Mouse (Mus musculus) liver, postnatal 0 days (tissue): ENCODE measurements around the gene Hs3st2. TPM values are rescaled to one million over a fixed set of nuclear protein-coding genes. Genes with fewer than 3 reads are reported as not detected.

Experiments used
- ATAC-seq: fragments of 200-750 bp; cut with Nextera tagmentation; 2 replicates; pipeline ENCODE4 v1.8.0; 2017; ENCODE audit warnings: mild to moderate bottlenecking, moderate library complexity
- DNase-seq: peaks from one replicate; pipeline ENCODE4 v3.0.0-alpha.2; 2016
- H3K27ac ChIP-seq: fragments of 300-500 bp; sonication (generic); 2 replicates; pipeline ENCODE4 v1.5.1; 2014; ENCODE audit warnings: antibody characterized with exemption, moderate library complexity, mild to moderate bottlenecking, low read depth
- H3K27me3 ChIP-seq: fragments of 300-500 bp; sonication (generic); 2 replicates; pipeline ENCODE4 v1.6.1; 2014; ENCODE audit warnings: low read length, control low read depth, mixed read lengths; ENCODE audit not compliant: insufficient read depth
- H3K36me3 ChIP-seq: fragments of 300-500 bp; sonication (generic); replicated peaks from 2 replicates; pipeline ENCODE4 v1.6.1; 2014; ENCODE audit warnings: mild to moderate bottlenecking, control low read depth, low read length, moderate library complexity, mixed read lengths; ENCODE audit not compliant: insufficient read depth
- H3K4me1 ChIP-seq: fragments of 300-500 bp; sonication (generic); 2 replicates; pipeline ENCODE4 v1.6.1; 2014; ENCODE audit warnings: antibody characterized with exemption, mild to moderate bottlenecking, control low read depth; ENCODE audit not compliant: insufficient read depth
- H3K4me2 ChIP-seq: fragments of 300-500 bp; sonication (generic); 2 replicates; pipeline ENCODE4 v1.6.1; 2014; ENCODE audit warnings: low read depth, mild to moderate bottlenecking, low read length, moderate library complexity, mixed read lengths
- H3K4me3 ChIP-seq: fragments of 300-500 bp; sonication (generic); 2 replicates; pipeline ENCODE4 v1.5.1; 2014; ENCODE audit warnings: low read depth, low read length
- H3K9ac ChIP-seq: fragments of 300-500 bp; sonication (generic); replicated peaks from 2 replicates; pipeline ENCODE4 v1.6.1; 2014; ENCODE audit warnings: mild to moderate bottlenecking, moderate library complexity
- H3K9me3 ChIP-seq: fragments of 300-500 bp; sonication (generic); 2 replicates; pipeline ENCODE4 v1.6.1; 2016; ENCODE audit warnings: mild to moderate bottlenecking, control low read depth, low read length, mixed read lengths
- CTCF ChIP-seq: sonication (generic); IDR thresholded peaks from 2 replicates; pipeline ENCODE4 v1.5.1; 2016; ENCODE audit warnings: antibody characterized with exemption, low read depth
- EP300 ChIP-seq: IDR thresholded peaks from 2 replicates; pipeline ENCODE4 v1.6.1; 2016; ENCODE audit warnings: antibody characterized with exemption, low read depth, mild to moderate bottlenecking
- WGBS: fragments of 180-500 bp; shearing (Covaris S2); extraction: QIAGEN DNeasy Blood & Tissue Kit; methylation state at CpG from one replicate; pipeline ENCODE4 v1.1.7; 2014; ENCODE audit not compliant: insufficient replicate concordance; 5-methylcytosine and 5-hydroxymethylcytosine counted together
- polyA plus RNA-seq: library from polyadenylated mRNA; unstranded; fragments of >200 nt; fragmentation: Nextera tagmentation; extraction: Ambion mirVana; gene quantifications from 2 replicates; pipeline ENCODE4 v1.2.1, GENCODE M21; 2015

The Hs3st2 gene
- polyA plus RNA-seq, 1 experiment from 2014 or later = not detected

GRCm38 (mm10) chr7:121410716-121411506 is 19.3 kb downstream of the Hs3st2 start:
- no peaks in the 10 kb centered on the region for H3K27me3 ChIP-seq
- H3K4me2 ChIP-seq = no peak overlapping the region
- no peak overlapping the region for H3K27ac ChIP-seq
- 74% methylated on average over 11 of the region's 11 CpGs for WGBS
- ATAC-seq (no peak), DNase-seq (no peak)
- H3K4me1 ChIP-seq = no peaks in the 10 kb centered on the region
- TF ChIP-seq EP300 (no peak), CTCF (no peak)
- H3K36me3 ChIP-seq = no peaks in the 10 kb centered on the region
- no peak overlapping the region for H3K4me3 ChIP-seq
- H3K9ac ChIP-seq = no peak overlapping the region
- no peaks in the 10 kb centered on the region for H3K9me3 ChIP-seq

GRCm38 (mm10) chr7:121411507-121411898 is 19.8 kb downstream of the Hs3st2 start:
- 73% methylated on average over 7 of the region's 7 CpGs for WGBS
- Histone ChIP-seq H3K27me3 (no peaks in the 10 kb centered on the region), H3K4me1 (no peaks in the 10 kb centered on the region), H3K9ac (no peak overlapping the region), H3K9me3 (no peaks in the 10 kb centered on the region), H3K36me3 (no peaks in the 10 kb centered on the region), H3K4me3 (no peak overlapping the region), H3K27ac (no peak overlapping the region), H3K4me2 (no peak overlapping the region)
- TF ChIP-seq CTCF (no peak), EP300 (no peak)
- no peak for ATAC-seq
- no peak for DNase-seq

GRCm38 (mm10) chr7:121436884-121437283 is 45.2 kb downstream of the Hs3st2 start:
- ATAC-seq = no peak
- H3K4me3 ChIP-seq = no peak overlapping the region
- no peaks in the 10 kb centered on the region for H3K9me3 ChIP-seq
- no peak for DNase-seq
- TF ChIP-seq CTCF (no peak), EP300 (no peak)
- no peaks in the 10 kb centered on the region for H3K36me3 ChIP-seq
- 78% methylated on average over 6 of the region's 6 CpGs for WGBS
- no peak overlapping the region for H3K27ac ChIP-seq
- no peaks in the 10 kb centered on the region for H3K27me3 ChIP-seq
- no peak overlapping the region for H3K4me2 ChIP-seq
- no peaks in the 10 kb centered on the region for H3K4me1 ChIP-seq
- no peak overlapping the region for H3K9ac ChIP-seq

- DNase-seq = no peak
- no peak for ATAC-seq
- Histone ChIP-seq H3K36me3 (no peaks in the 10 kb centered on the region), H3K9ac (no peak overlapping the region), H3K9me3 (no peaks in the 10 kb centered on the region), H3K4me1 (peaks cover 3% of the 10 kb centered on the region; the same call in 1 of the 2 replicates), H3K27me3 (no peaks in the 10 kb centered on the region), H3K4me2 (no peak overlapping the region), H3K4me3 (no peak overlapping the region), H3K27ac (no peak overlapping the region)
- WGBS = 67% methylated on average over 5 of the region's 5 CpGs
- TF ChIP-seq CTCF (no peak), EP300 (no peak)
Measured at GRCm38 (mm10) chr7:121441186-121441585, 49.5 kb downstream of the Hs3st2 start.

- no peak overlapping the region for H3K4me2 ChIP-seq
- no peak for DNase-seq
- H3K9me3 ChIP-seq = no peaks in the 10 kb centered on the region
- ATAC-seq = no peak
- 56% methylated on average over 7 of the region's 7 CpGs for WGBS
- H3K9ac ChIP-seq = no peak overlapping the region
- peaks cover 3% of the 10 kb centered on the region; the same call in 1 of the 2 replicates for H3K4me1 ChIP-seq
- H3K36me3 ChIP-seq = no peaks in the 10 kb centered on the region
- H3K27me3 ChIP-seq = no peaks in the 10 kb centered on the region
- TF ChIP-seq EP300 = no peak
- TF ChIP-seq CTCF = 0 out of 2 replicates have a peak, but pooled peaks have one; percentile 7
- no peak overlapping the region for H3K4me3 ChIP-seq
- no peak overlapping the region for H3K27ac ChIP-seq
Measured at GRCm38 (mm10) chr7:121444336-121444735, 52.7 kb downstream of the Hs3st2 start.

GRCm38 (mm10) chr7:121446281-121446680 is 54.6 kb downstream of the Hs3st2 start:
- Histone ChIP-seq H3K27me3 (no peaks in the 10 kb centered on the region), H3K27ac (peak overlapping the region; percentile 24; the same call in 1 of the 2 replicates), H3K36me3 (no peaks in the 10 kb centered on the region), H3K9ac (no peak overlapping the region), H3K4me1 (peaks cover 3% of the 10 kb centered on the region; the same call in 1 of the 2 replicates), H3K9me3 (no peaks in the 10 kb centered on the region), H3K4me3 (no peak overlapping the region), H3K4me2 (no peak overlapping the region)
- ATAC-seq (peak; percentile 74), DNase-seq (peak; percentile 46)
- TF ChIP-seq CTCF (no peak), EP300 (no peak)
- 31% methylated on average over 4 of the region's 4 CpGs for WGBS
